Mouse (Mus musculus): ENCODE measurements at regions not wholly inside any gene's neighbourhood (a gene's known extent, or its start where the extent isn't known, plus 50 kb on each side); places are given as distances from the start of the nearest gene placed in this dataset.
A peak's percentile ranks its signal among the peaks of the same experiment; 100 is the strongest.

GRCm38 (mm10) chr9:122629171-122629904 lies 117.8 kb upstream of the Topaz1 start:
- DNase-seq: no peak

GRCm38 (mm10) chr9:122631793-122632192 lies 115.4 kb upstream of the Topaz1 start:
- no peak for DNase-seq

GRCm38 (mm10) chr9:122633484-122633883 lies 113.7 kb upstream of the Topaz1 start:
- DNase-seq: no peak

GRCm38 (mm10) chr9:122635138-122635964 lies 111.8 kb upstream of the Topaz1 start:
- no peak for DNase-seq

- DNase-seq: no peak
These were observed 109.6 kb upstream of the Topaz1 start for GRCm38 (mm10) chr9:122637591-122637990.

GRCm38 (mm10) chr9:122639239-122639638 lies 107.9 kb upstream of the Topaz1 start:
- DNase-seq: no peak

- DNase-seq: no peak
These were observed 104.2 kb upstream of the Topaz1 start for GRCm38 (mm10) chr9:122642913-122643312.

GRCm38 (mm10) chr9:122645569-122645968 lies 101.6 kb upstream of the Topaz1 start:
- no peak for DNase-seq

- no peak for DNase-seq
These were observed 96.3 kb upstream of the Topaz1 start for GRCm38 (mm10) chr9:122650862-122651261.

- DNase-seq: peak; percentile 78
These were observed 91.6 kb upstream of the Topaz1 start for GRCm38 (mm10) chr9:122655583-122655982.

GRCm38 (mm10) chr9:122660050-122660449 lies 87.1 kb upstream of the Topaz1 start:
- DNase-seq: no peak

GRCm38 (mm10) chr9:122666978-122667645 lies 80.0 kb upstream of the Topaz1 start:
- DNase-seq: no peak

GRCm38 (mm10) chr9:122667646-122667981 lies 79.5 kb upstream of the Topaz1 start:
- DNase-seq: no peak

GRCm38 (mm10) chr9:122673777-122674176 lies 73.4 kb upstream of the Topaz1 start:
- DNase-seq: no peak

GRCm38 (mm10) chr9:122678001-122678696 lies 69.0 kb upstream of the Topaz1 start:
- DNase-seq: no peak

GRCm38 (mm10) chr9:122687170-122687569 lies 60.0 kb upstream of the Topaz1 start:
- DNase-seq: peak; percentile 16 to 27

GRCm38 (mm10) chr9:122691879-122692278 lies 55.3 kb upstream of the Topaz1 start:
- peak; percentile 26 to 36 for DNase-seq

- no peak for DNase-seq
These were observed 51.4 kb upstream of the Topaz1 start for GRCm38 (mm10) chr9:122695724-122696123.
